Mouse (Mus musculus) layer of hippocampus, adult 9-11 months (tissue): ENCODE data around the gene Dtnb.
"Not testable (repeated sequence)": the region's sequence is repeated elsewhere in the genome, so short reads cannot be mapped to it uniquely, and the experiment has no call there.

Source experiments
- DNase-seq: peaks from one replicate; pipeline ENCODE4 v3.0.0; 2022

Gene Dtnb

DNA sequence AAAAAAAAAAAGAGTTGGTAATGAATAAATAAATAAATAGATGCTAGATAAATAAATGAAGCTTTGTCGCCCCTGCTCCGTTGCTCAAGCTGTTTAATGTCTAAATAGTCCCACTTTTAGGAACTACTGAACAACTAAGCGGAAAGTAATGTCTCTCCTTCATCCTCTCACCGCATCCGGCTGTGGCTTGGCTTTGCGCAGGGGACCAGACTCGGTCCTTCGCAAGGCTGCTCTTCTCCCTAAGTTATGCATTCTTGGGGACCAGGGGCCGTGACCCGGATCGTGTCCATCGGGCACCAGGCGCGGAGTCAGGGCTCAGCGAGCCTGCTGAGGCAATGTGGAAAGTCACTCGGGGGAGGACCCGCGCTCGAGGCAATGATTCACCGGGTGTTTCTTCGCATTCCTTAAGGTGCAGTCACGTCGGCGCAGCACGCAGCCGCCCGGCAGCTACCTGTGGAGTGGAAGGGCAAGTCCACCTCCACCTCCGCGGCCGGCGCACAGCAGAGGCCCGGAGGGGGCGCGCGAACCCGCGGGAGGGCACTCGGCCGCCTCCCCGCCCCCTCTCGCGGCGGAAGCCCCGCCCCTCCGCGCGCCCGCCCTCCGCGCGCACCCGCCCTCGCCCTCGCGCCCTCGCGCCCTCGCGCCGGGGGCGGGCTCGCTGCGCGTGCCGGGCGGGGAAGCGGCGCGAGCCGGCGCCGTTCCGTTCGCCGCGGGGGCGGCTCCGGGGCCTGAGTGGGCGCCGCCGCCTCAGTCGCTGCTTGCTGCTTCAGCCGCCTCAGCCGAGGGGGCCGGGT, at the start of gene Dtnb:
TSS of gene Dtnb (plus strand) at position 595 of the 794 bp plus-strand sequence.
- peak; percentile 52 for DNase-seq

DNA sequence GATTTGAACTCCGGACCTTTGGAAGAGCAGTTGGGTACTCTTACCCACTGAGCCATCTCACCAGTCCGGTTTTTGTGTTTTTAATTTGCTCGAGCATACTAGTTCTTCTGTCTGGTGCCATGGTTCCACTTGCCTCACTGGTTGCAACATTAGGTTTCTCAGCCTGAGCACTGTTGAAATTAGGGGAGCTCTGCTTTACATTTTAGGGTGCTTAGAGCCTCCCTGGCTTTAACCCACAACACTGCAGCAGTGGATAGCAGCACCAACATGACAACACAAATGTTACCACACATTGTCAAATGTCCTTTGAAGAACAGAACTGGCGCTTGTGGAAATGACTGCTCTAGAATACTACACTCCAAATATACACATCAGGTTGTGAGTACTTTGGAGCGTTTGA, 46.6 kb upstream of the Dtnb start:
- no peak for DNase-seq

DNA sequence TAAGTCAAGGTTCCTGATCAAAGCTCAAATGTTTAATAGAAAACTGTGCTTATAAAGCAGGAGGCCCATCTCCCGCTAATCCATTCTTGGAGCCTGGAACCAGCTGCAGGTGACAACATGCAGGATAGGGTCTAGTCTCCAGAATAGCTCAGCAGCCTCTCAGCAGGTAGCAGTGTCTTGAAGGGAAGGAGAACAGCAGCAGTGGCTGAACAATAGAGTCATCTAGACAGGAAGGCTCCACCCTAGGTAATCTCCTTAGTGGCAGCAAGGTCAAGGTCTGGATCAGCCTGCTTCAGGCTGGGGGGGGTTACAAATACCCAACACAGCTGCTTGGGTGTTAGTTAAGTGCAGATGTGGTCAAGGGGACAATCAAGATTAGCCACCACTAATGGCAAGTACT, 36.7 kb upstream of the Dtnb start:
- DNase-seq = not testable (repeated sequence)

DNA sequence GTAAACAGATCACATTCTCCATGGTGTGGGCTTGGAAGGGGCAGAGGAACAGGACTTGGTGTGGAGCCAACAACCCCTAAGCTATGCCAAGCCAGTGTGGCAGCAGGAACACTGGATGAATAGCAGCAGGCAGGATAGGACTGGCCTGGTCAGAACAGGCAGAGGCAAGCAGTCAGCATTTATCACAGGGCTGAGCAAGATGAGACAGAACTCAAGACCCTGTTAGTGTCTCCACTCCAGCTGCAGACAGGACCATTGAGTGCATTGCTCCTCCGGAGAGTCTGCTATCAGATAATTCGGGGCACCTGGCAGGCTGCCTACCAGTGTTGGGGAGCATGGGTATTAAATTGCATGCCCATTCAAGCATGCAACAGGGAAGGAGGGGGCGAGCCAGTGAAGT, 34.6 kb upstream of the Dtnb start:
- DNase-seq = no peak

DNA sequence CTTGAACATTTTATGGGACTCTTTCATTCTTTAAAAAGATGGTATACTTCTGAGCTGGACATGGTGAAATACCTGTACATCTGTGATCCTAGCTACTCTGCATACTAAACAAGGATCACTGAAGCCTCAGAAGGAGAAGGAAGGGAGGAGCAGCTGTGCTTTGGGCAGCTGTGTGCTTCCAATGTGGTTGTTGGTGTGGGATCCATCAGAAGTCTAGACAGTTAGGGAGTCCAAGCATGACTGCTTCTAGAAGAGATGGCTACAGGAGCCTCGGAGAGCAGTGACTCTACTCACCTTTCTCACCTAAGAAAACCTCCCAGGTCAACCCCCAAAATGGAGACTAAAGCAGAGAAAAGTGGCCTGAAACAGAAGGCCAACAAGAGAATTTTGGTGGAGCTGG, 34.1 kb upstream of the Dtnb start:
- DNase-seq = no peak

DNA sequence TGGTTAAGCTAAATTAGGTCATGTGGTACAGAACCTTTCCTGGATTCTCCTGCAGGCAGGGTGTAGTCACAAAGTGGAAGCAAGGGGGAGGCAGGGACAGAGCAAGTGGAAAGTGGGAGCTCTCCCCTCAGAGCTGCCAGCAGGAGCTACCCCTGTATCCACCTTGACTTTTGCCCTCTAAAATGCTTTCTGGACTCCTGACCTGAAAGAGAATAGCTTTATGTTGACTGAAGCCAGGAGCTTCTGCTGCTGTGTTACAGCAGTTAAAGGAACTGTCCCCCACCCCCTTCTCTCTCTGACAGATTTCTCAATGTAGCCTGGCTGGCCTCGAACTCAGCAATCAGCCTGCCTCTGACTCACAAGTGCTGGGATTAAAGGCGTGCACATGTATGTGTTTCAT, 32.6 kb upstream of the Dtnb start:
- no peak for DNase-seq

DNA sequence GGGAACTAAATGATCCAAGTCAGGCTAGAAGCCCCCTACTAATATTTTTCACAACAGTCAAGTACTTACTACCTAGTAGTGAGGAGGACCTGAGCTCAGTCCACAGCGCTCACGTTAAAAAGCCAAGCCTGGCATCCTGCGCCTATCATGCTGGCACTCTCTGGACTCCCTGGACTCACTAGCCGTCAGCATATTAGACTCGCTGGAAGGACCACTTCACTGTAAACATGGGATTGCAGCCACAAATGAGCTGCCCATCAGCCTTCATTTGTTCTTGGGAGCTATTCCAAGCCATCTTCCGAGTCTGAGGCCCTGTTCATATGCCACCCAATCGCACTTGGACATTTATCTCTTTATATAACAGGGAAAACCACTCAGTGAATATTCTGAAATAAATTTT, 31.3 kb upstream of the Dtnb start:
- no peak for DNase-seq

DNA sequence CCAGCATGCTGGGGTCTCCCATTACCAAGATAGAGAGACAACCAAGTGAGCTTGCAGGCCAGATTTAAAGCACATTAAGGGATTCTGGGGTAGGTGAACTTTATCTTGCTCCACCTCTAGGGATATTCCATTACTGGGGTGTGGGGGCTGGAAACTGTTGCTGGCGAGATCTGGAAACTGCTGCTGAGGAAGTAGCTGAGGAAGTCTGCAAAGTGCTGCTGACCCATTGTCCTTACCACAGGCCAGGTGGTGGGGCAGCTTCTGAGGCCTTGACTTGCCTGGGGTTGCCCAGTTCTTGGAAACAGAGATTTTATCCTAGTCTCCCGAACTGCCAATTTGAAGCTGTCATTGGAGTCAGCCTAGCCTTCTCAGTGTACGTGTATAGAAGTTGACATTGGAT, 26.7 kb upstream of the Dtnb start:
- no peak for DNase-seq

DNA sequence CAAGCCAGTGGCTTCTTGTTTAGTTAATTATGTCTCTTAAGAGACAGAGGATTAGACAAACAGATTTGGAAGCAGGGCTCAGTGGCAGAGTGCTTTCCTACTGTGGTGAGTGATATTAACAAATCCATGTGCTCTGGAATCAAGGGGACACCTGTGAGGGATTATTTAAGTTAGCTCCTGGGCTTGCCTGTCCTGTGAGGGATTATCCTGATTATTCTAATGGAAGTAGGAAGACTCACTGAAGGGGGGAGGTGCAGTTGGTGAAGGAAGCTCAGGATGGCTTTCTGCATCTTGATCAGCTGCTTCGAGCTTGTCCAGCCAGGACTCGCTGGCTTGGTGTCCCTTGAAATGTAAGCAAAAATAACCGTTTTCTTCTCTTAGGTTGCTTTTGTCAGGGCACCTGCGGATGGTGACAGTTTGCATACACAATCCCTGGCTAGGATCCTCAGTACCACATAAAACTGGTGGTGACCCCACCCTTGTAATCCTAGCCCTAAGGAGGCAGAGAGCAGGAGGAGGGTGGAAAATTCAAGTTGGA, 26.0 kb upstream of the Dtnb start:
- DNase-seq = no peak

DNA sequence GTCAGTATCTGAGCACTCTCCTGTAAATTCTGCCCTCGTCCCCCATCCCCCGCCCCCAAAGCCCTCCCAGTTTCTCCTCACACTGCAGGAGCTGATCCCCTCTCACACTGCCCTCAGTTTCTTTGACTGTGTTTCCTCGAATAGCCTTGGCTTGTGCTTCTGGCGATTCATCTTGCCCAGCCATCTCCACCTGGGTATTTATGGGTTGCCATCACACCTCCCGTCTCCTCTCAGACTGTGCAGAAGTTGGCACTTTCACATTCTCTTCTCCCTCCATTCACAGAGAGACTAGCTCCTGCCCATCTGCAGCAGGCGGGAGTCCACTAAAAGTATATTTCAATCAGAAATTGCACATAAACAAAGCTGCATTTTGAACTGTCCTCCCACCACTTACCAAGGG, 25.4 kb upstream of the Dtnb start:
- no peak for DNase-seq

DNA sequence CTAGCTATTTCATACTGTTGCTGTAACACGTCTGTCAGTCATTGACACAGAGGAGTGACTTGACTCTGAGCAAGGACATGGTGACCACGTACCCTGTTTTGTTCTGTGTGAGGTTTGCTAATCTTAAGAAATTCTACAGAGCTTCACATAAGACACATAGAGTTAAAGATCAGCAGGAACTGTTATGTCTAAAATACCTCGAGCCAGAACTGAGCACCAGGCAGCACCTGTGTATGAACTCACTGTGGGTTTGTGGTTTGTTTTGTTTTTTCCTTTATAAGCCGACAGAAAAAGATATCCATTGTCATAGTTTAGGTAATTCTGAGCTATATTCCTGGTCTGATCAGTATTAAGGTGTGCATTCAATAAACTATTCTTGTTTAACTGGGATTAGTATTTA, 24.7 kb upstream of the Dtnb start:
- no peak for DNase-seq

DNA sequence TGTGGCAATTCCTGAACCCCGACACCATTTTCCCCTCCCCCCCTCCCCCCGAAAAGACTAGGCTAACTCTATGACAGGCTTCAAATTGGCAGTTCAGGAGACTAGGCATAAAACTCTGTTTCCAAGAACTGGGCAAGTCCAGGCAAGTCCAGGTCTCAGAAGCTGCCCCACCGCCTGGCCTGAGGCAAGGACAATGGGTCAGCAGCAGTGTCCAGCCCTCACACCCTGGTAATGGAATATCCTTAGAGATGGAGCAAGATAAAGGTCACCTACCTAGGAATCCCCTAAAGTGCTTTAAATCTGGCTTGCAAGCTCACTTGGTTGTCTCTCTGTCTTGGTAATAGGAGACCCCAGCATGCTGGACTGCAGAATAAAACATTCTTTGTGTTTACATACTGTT, 24.3 kb upstream of the Dtnb start:
- no peak for DNase-seq

DNA sequence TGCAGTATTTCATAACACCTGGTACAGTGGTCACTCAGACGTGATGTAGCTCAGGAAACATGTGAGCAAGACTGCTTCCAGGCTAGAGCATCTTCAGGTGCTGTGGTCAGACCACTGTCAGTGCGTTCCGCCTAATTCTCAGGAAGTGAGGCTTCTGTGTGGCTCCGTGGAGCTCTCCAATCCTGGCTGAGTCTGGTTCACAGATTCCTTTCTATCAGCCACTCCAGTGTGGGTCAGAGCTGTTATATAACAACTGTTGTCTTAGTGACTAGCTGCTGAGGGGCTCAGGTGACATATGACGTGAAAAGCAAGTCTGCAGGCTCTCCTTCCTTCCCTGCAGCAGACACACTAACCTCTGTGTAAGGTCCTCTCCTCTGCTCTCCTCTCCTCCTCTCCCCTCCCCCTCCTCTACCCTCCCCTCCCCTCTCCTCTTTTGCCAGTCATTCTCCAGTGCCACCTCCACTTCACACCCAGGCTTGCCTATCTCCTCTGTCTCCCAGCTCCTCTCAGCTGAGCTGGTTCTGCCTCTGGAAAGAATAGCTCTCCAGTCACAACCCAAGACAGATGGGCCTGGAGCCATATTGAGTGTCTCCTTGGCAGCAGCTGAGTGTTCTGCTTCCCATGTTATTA, 23.5 kb upstream of the Dtnb start:
- peak; percentile 76 for DNase-seq

DNA sequence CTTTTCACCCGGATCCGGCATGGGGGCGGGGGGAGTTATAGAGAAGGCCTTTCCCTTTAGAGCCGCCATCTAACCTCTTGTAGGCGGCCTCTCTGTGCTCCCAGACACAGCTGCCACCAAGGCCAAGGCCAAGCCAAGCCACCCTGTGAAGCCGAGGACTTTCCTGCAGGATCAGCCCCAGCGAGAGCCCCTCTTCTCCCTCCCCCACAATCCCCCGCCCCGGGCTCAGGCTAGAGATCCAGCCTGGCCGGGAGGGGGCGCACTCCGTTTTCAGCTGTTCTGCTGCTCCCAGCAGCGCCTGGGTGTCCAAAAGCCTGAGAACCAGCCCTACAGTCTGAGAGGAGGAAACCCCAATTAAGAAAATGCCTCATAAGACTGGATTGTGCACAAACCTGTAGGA, 21.9 kb upstream of the Dtnb start:
- no peak for DNase-seq

DNA sequence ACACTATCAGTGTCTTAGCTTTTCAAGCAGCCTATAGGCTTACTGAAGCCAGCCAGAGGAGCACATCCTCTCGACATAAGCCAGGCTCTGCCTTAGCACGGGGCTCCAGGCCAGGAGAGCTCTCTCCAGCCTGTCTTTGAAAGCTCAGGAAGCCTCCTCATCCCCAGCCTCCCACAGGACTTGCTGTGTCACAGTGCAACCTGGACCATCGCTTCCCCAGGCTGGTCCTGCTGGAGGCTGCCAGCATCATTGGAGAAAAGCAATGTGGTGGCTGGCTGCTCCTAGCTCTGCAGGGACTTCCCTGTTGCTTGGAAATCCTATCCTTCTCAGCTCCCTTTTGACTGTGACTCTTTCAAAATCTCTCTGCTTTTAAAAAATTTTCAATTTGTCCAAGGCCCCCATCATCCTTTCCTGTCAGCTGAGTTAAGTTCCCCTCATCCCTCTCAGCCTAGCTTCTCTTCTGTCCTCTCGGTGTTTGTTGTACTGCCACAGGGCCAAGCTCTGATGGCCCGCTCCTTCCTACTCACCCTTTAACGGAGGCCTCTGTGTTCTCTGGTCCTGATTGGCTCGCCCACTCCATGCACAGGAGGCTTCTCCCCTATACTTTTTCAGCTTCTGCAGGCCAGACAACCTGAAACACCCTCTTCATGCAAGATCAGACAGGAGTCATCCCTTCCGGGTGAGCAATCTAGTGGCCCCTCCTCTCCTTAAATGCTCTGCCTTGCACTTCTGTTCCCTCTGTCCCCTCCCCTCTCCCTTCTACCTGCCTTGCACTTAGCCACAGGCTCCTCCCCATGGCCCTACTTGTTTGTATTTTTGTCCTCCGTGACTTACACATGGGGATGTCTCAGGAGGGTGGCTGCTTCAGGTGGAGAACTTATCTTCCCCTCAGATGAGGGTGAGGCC, 14.5 kb upstream of the Dtnb start:
- no peak for DNase-seq

DNA sequence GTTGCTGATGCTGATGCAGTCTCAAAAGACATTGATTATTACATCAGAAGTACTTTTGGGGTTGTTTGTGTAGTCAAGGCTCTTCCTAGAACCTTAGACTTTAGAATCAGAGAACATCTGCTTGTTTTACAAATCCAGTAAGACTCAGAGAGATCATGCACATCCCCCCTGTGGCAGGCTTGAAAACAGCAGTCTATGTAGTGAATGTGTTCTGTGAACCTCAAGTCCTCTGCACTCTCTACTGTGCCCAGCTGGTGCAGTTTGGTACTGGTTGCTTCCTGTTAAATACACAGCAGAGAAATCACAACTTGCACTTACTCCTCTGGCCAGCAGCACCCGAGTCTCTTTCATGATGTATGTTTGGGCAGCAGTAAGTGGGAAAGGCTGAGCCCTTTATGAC, 11.6 kb upstream of the Dtnb start:
- peak; percentile 76 for DNase-seq

DNA sequence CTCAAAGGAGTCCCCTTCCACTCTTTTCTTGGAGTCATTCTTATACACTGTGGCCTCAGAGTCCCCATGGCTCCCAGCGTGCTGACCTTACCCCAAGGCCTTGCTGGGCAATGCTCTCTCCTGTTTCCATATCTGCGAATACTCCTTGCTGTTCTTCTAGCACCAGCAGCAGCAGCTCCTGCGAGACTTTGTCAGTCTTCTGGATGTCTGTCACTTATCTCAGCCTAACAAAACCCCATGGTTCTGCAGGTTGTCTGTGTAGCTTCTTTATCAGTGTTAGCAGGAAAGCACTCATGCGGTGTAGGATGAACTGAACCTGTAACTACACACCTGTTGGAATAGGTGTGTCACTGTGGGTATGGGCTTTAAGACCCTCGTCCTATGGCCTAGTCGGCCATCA, 11.1 kb upstream of the Dtnb start:
- DNase-seq = no peak

DNA sequence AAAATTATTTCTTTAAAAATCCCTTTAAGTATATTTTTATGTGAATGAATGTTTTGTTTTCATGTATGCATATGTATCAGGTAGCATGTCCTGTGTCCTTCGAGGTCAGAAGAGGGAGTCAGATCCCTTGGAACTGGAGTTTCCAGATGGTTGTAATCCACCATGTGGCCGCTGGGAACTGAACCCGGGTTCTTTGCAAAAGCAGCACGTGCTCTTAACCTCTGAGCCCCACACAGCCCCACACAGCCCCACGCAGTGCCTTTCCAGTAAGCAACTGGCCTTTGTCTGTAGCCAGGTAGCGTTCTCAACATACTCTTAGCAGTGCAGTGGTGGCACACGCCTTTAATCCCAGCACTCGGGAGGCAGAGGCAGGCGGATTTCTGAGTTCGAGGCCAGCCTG, 9.4 kb upstream of the Dtnb start:
- no peak for DNase-seq

DNA sequence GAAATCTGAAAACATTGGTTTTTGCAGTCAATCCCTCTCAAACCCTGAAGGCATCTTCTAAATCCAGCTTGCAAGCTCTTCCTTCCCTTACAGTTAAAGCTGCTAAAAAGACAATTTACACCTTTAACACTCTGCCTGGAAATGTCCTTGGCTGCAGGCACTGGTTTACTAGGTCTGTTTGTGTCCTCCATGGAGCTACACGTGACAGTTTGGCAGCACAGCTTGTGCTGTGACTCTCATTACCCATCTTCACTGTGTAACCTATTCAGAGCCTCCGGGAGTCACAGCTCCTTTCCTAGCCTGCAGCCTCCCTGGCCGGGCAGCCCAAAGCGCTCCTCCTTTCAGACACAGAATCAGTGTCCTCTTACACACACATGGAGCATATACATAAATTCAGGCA, 8.5 kb upstream of the Dtnb start:
- DNase-seq = peak; percentile 50

DNA sequence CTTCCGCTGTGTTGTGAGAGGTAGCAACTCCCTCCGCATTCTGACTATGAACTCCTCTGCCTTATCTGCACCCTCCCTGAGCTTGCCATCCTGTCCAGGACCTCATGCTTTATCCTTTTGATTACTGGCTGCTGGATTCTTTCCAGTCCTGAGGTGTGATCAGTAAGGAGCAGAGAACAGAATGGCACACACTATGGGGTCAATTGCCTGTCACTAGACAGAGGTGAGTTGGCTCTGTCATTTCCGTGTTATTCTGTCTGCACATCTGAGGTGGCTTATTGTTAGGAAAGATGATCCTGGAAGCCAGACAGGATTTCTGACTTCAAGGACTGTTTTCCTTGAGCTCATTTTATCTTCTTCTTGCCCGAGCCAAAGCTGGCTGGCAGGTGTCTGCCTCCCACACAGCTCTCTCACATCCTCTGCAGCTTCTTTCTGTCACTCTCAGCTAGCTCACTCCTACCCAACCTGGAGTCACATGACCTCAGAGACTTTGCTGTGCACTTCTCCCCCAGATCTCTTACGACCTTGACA, 3.7 kb upstream of the Dtnb start:
- no peak for DNase-seq

DNA sequence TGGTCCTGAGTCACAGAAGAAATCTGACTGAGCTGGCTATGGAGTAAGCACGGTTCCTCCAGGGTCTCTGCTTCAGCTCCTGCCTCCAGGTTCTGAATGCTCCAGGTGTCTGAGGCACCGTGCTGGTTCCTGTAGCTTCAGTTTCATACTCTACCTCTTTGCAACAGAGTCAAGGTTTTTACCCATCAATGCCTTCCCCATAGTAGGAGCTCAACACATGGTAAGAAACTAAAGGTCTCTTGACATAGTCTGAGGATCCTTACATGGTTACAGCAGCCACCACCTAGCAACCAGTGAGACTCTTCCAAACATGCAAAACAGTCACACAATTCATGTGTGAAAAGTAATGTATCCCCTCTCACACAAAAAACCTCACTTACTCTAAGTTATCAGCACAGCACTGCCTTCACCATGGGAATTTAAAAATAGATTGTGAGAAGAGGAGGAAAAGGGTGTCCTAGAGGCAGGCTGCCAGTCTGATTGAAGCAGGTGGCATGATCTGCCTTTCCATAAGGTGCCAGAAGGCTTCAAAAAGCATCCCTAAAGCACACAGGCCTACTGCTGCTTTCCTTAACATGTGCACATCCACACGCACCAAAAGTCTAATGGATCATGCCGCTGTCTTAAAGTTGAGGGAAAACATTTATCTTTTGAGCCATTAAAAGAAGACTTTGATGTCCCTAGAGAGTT, 1.3 kb upstream of the Dtnb start:
- DNase-seq = peak; percentile 76

DNA sequence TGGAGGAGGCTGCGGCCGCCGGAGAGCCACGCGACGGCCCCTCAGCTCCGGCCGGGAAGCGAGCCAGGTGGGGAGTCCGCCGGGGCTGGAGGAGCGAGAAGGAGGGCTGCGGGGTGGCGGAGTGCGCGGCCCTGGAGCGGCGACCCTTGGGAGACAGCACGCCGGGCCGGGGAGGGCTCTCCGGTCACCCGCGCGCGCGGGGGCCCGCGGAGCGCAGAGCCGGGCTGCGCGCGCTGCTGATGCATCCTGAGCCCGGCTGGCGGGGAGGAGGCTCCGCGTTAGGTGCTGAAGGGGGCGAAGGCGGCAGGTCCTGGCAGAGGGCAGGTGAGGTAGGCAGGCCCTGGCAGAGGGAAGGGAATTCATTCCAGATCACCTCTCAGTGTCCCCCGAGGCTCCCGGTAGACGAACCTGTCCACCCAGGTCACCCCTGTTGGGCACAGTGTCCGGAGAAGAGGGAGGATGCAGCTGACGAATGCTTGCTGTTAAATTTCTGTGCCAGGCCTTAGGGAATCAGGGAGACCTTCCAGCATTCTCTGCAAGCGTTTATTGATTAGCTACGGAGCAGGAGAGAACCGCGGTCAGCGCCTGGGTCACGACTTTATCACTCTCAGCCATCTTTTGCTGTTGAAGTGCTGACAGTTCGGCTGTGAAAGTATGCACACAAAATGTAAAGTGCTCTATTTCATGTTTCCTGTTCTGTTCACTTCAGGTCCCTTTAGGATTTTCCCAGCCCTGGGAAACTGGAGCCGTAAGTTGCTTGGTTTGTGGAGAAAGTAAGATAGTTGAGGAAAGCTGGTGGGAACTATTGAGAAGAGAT, 608 bp downstream of the Dtnb start:
- peak; percentile 46 for DNase-seq
